Mouse (Mus musculus): ENCODE data around the gene Gnl3l. TPM values are rescaled to one million over a fixed set of nuclear protein-coding genes. Genes with fewer than 3 reads are reported as not detected.

Gene Gnl3l
- polyA plus RNA-seq (2014; fragmentation: Illumina TruSeq; extraction: RNeasy Lipid Tissue Mini Kit (QIAGEN cat#74804); ENCODE audit: low read depth, low replicate concordance) = 78.9 TPM

GRCm38 (mm10) chrX:151016938-151017877, at the start of gene Gnl3l:
TSS of gene Gnl3l (minus strand) at chrX:151017322.

GRCm38 (mm10) chrX:151045850-151046249, 28.7 kb upstream of the Gnl3l start, which contains the start of gene Fgd1:
TSS of gene Fgd1 (plus strand) at chrX:151046150.

Other genes starting within 250 kb of the Gnl3l start
- gene Maged2, start 203.0 kb downstream of the Gnl3l start, polyA plus RNA-seq (2014; fragmentation: Illumina TruSeq; extraction: RNeasy Lipid Tissue Mini Kit (QIAGEN cat#74804); ENCODE audit: low read depth, low replicate concordance) = 59.5 TPM
- gene Fgd1, start 28.8 kb upstream of the Gnl3l start, polyA plus RNA-seq (2014; fragmentation: Illumina TruSeq; extraction: RNeasy Lipid Tissue Mini Kit (QIAGEN cat#74804); ENCODE audit: low read depth, low replicate concordance) = 4.2 TPM
- gene Tsr2, start 79.2 kb upstream of the Gnl3l start, polyA plus RNA-seq (2014; fragmentation: Illumina TruSeq; extraction: RNeasy Lipid Tissue Mini Kit (QIAGEN cat#74804); ENCODE audit: low read depth, low replicate concordance) = 54.1 TPM
- 4.2 TPM for gene Wnk3, start 180.8 kb upstream of the Gnl3l start, polyA plus RNA-seq (2014; fragmentation: Illumina TruSeq; extraction: RNeasy Lipid Tissue Mini Kit (QIAGEN cat#74804); ENCODE audit: low read depth, low replicate concordance)